Mouse (Mus musculus): ENCODE results near the gene Ssc5d.
"Not testable (repeated sequence)": the region's sequence is repeated elsewhere in the genome, so short reads cannot be mapped to it uniquely, and the experiment has no call there.

The Ssc5d gene

GRCm38 (mm10) chr7:4925441-4926381 lies at the start of gene Ssc5d:
Gene Ssc5d (plus strand): TSS chr7:4925785.
- DNase-seq = no peak

GRCm38 (mm10) chr7:4876753-4877221 lies 48.8 kb upstream of the Ssc5d start, which contains the start of gene Isoc2a:
Gene Isoc2a (plus strand): TSS chr7:4877153.
- DNase-seq = peak; percentile 90

GRCm38 (mm10) chr7:4877226-4877625 lies 48.4 kb upstream of the Ssc5d start:
- peak; percentile 14 for DNase-seq

GRCm38 (mm10) chr7:4878186-4878585 lies 47.4 kb upstream of the Ssc5d start:
- DNase-seq = peak; percentile 66

- not testable (repeated sequence) for DNase-seq
Measured at GRCm38 (mm10) chr7:4879036-4879435, 46.5 kb upstream of the Ssc5d start.

- no peak for DNase-seq
Measured at GRCm38 (mm10) chr7:4886680-4887079, 38.9 kb upstream of the Ssc5d start.

- DNase-seq = no peak
Measured at GRCm38 (mm10) chr7:4895186-4895585, 30.4 kb upstream of the Ssc5d start.

GRCm38 (mm10) chr7:4898851-4899648 lies 26.5 kb upstream of the Ssc5d start:
- no peak for DNase-seq

- peak; percentile 30 for DNase-seq
Measured at GRCm38 (mm10) chr7:4899649-4900522, 25.7 kb upstream of the Ssc5d start.

GRCm38 (mm10) chr7:4900523-4900851 lies 25.1 kb upstream of the Ssc5d start:
- no peak for DNase-seq

GRCm38 (mm10) chr7:4901171-4901570 lies 24.4 kb upstream of the Ssc5d start:
- DNase-seq = peak; percentile 59

- no peak for DNase-seq
Measured at GRCm38 (mm10) chr7:4902404-4902803, 23.2 kb upstream of the Ssc5d start.

- no peak for DNase-seq
Measured at GRCm38 (mm10) chr7:4906466-4906950, 19.1 kb upstream of the Ssc5d start, which contains the start of gene Gm36210. Gene Gm36210 (minus strand): TSS chr7:4906516.

- peak; percentile 67 for DNase-seq
Measured at GRCm38 (mm10) chr7:4911561-4911960, 14.0 kb upstream of the Ssc5d start.

- no peak for DNase-seq
Measured at GRCm38 (mm10) chr7:4912248-4912647, 13.3 kb upstream of the Ssc5d start.

- DNase-seq = peak; percentile 96
Measured at GRCm38 (mm10) chr7:4915007-4915665, 10.4 kb upstream of the Ssc5d start, which contains the start of gene Zfp628. Gene Zfp628 (plus strand): TSS chr7:4915217.

- peak; percentile 43 for DNase-seq
Measured at GRCm38 (mm10) chr7:4915669-4916416, 9.7 kb upstream of the Ssc5d start.

GRCm38 (mm10) chr7:4917494-4917893 lies 8.1 kb upstream of the Ssc5d start:
- no peak for DNase-seq

GRCm38 (mm10) chr7:4918681-4919080 lies 6.9 kb upstream of the Ssc5d start:
- DNase-seq = no peak

GRCm38 (mm10) chr7:4919096-4919495 lies 6.5 kb upstream of the Ssc5d start:
- DNase-seq = no peak

- DNase-seq = no peak
Measured at GRCm38 (mm10) chr7:4919971-4920370, 5.6 kb upstream of the Ssc5d start.

All from thymus, postnatal 14 days (tissue).